9 mouse cellular contexts compared by ENCODE assay signal in the genomic region with DNA sequence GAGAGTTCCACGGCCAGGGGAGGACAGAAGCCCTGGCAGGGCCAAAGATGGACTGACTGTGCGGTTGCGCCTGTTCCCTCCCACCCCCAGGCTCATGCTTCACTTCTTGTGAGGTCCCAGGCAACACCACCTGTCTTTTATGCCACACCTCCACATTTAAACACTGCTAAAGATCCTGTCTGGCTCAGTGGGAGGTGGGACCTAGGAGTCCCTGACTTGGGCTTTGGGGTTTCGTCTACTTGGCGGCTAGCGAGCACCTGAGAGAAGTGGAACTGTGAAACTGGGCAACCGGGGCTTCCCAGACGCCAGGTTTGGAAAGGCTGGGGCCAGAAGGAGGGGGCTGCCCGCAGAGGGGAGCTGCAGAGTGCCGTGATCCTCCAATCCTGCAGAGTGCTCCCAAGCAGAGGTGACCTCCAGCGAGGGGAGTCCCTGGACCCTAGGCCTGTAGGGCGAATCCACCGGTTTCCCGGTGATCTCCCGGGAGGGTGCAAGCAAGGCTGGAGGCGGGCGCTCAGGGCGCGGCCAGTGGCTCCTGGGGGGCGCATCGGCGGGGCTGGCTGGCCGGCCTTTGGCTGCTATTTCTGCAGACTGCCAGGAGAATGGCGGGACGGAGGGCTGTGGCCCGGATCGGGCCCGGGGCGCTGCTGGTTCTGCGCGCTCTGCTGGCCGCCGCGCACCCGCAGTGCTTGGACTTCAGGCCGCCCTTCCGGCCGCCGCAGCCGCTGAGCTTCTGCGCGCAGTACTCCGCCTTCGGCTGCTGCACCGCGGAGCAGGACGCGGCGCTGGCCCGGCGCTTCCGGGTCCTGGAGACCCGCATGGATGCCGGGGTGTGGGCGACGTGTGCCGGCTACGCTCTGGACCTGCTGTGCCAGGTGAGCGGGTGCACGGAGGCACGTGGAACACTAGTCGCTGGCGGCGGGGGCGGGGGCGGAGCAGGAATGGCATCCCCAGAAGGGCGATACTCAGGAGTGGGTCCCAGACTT. TPM values are rescaled to one million over a fixed set of nuclear protein-coding genes. Genes with fewer than 3 reads are reported as not detected.
DNase-seq lines count a peak whose midpoint lies in the region; ATAC-seq and TF ChIP-seq lines count a peak whose summit lies in the region.
"Had no signal": no experiment of that assay in that cellular context is flagged by ENCODE, and none has a peak within 500 bp of the region (broad histone marks: within the 10 kb centered on the region; RNA-seq: fewer than 3 reads in every experiment).

A gene (plus strand): TSS at position 459 of the 983 bp plus-strand sequence.

- H3K9me3 ChIP-seq in G1E (replicated peaks), result peaks cover 88% of the 10 kb centered on the region
- no peaks in the 10 kb centered on the region for H3K9me3 ChIP-seq in forebrain, embryonic 12.5 days
- H3K9me3 ChIP-seq in hindbrain, embryonic 15.5 days, result no peaks in the 10 kb centered on the region
- no peaks in the 10 kb centered on the region for H3K9me3 ChIP-seq in liver, embryonic 14.5 days (ENCODE audit: control insufficient read depth, low read length)

- H3K4me1 ChIP-seq in G1E (ENCODE audit: insufficient read depth, low read depth, low read length), result no peaks in the 10 kb centered on the region
- peaks cover 34% of the 10 kb centered on the region for H3K4me1 ChIP-seq in forebrain, embryonic 12.5 days
- H3K4me1 ChIP-seq in hindbrain, embryonic 15.5 days (replicated peaks), result peaks cover 18% of the 10 kb centered on the region
- H3K4me1 ChIP-seq in liver, embryonic 14.5 days (replicated peaks; ENCODE audit: control insufficient read depth in 2 of 2, insufficient read depth in 2 of 2, low read length in 1 of 2), result no peaks in the 10 kb centered on the region

- no peak for ATAC-seq in G1E (ENCODE audit: extremely low read depth, insufficient number of reproducible peaks, low FRiP score, poor library complexity, severe bottlenecking)
- ATAC-seq in forebrain, embryonic 12.5 days (ENCODE audit: low FRiP score), result peak; percentile 66
- peak; percentile 49; the same call in 1 of the 2 replicates for ATAC-seq in hindbrain, embryonic 15.5 days (ENCODE audit: low FRiP score, low read depth)
- ATAC-seq in liver, embryonic 14.5 days (ENCODE audit: insufficient read depth), result peak; percentile 24; the same call in 1 of the 2 replicates

- 4% methylated on average over 66 of the region's 67 CpGs for WGBS in forebrain, embryonic 12.5 days
- WGBS in hindbrain, embryonic 15.5 days, result 6% methylated on average over 62 of the region's 67 CpGs
- WGBS in liver, embryonic 14.5 days (ENCODE audit: insufficient replicate concordance), result 5% methylated on average over 61 of the region's 67 CpGs

- peak within 1 kb of the TSS; percentile 11; the same call in 1 of the 2 replicates for H3K4me3 ChIP-seq in G1E (ENCODE audit: low read depth, low read length)
- peak within 1 kb of the TSS; percentile 57 for H3K4me3 ChIP-seq in forebrain, embryonic 12.5 days (replicated peaks)
- peak within 1 kb of the TSS; percentile 58 for H3K4me3 ChIP-seq in hindbrain, embryonic 15.5 days
- peak within 1 kb of the TSS; percentile 25 to 40 for H3K4me3 ChIP-seq in liver, embryonic 14.5 days (ENCODE audit: insufficient read depth in 1 of 2, low read depth in 2 of 2, low read length in 2 of 2)

- no peak for DNase-seq in frontal cortex, adult 2 months (ENCODE audit: extremely low spot score in 1 of 2, low spot score in 1 of 2)
- no peak for DNase-seq in frontal cortex, postnatal 36 days (ENCODE audit: low spot score in 2 of 2)
- no peak for DNase-seq in G1E (ENCODE audit: low spot score)
- DNase-seq in liver, embryonic 14.5 days (ENCODE audit: low read depth in 3 of 3, low spot score in 3 of 3), result no peak
- peak; percentile 35 for DNase-seq in retina, postnatal 7 days (ENCODE audit: low read depth, low spot score)
- DNase-seq in thymus, postnatal 4 days, result no peak

- peak within 1 kb of the TSS; percentile 97 for H3K4me2 ChIP-seq in forebrain, embryonic 12.5 days
- peak within 1 kb of the TSS; percentile 98 for H3K4me2 ChIP-seq in hindbrain, embryonic 15.5 days
- peak within 1 kb of the TSS; percentile 30 for H3K4me2 ChIP-seq in liver, embryonic 14.5 days (ENCODE audit: low read depth)

- no peak for TF ChIP-seq CTCF in G1E (IDR thresholded peaks at IDR 0.05; ENCODE audit: low read depth, low read length)
- no peak for TF ChIP-seq CTCF in liver, embryonic 14.5 days (IDR thresholded peaks at IDR 0.05; ENCODE audit: low read depth)

- no peak for TF ChIP-seq EP300 in liver, embryonic 14.5 days (IDR thresholded peaks at IDR 0.05; ENCODE audit: low read depth)

- peak within 1 kb of the TSS; percentile 78 for H3K9ac ChIP-seq in forebrain, embryonic 12.5 days
- H3K9ac ChIP-seq in hindbrain, embryonic 15.5 days, result peak within 1 kb of the TSS; percentile 75
- H3K9ac ChIP-seq in liver, embryonic 14.5 days (replicated peaks), result no peak within 1 kb of the TSS

- no peaks in the 10 kb centered on the region; the same call in 1 of the 2 replicates for H3K27me3 ChIP-seq in G1E (ENCODE audit: insufficient read depth, low read length)
- peaks cover 26% of the 10 kb centered on the region for H3K27me3 ChIP-seq in forebrain, embryonic 12.5 days
- no peaks in the 10 kb centered on the region for H3K27me3 ChIP-seq in hindbrain, embryonic 15.5 days
- peaks cover 22% of the 10 kb centered on the region for H3K27me3 ChIP-seq in liver, embryonic 14.5 days (ENCODE audit: control insufficient read depth, insufficient read depth, low read length)

- H3K36me3 ChIP-seq in G1E (replicated peaks), result no peaks in the 10 kb centered on the region
- H3K36me3 ChIP-seq in forebrain, embryonic 12.5 days (replicated peaks), result no peaks in the 10 kb centered on the region
- H3K36me3 ChIP-seq in hindbrain, embryonic 15.5 days, result no peaks in the 10 kb centered on the region
- H3K36me3 ChIP-seq in liver, embryonic 14.5 days (replicated peaks; ENCODE audit: control insufficient read depth, insufficient read depth, low read depth), result no peaks in the 10 kb centered on the region

- no peak within 1 kb of the TSS for H3K27ac ChIP-seq in forebrain, embryonic 12.5 days
- H3K27ac ChIP-seq in hindbrain, embryonic 15.5 days (replicated peaks), result 0 out of 2 replicates have a peak within 1 kb of the TSS, but pooled peaks have one; percentile 39
- H3K27ac ChIP-seq in liver, embryonic 14.5 days, result no peak within 1 kb of the TSS

RNA-seq across cellular contexts. Expression of the gene that starts here (rescaled TPM):
- polyA plus RNA-seq in frontal cortex, adult 2 months (2012; rRNA removed), result 10.3 and 10.6 TPM in 2 replicates
- total RNA-seq in G1E (2014; fragmentation: Nextera tagmentation) (not detected in 2 replicates), G1E (2017) (0.05 and 0.06 TPM in 2 replicates)
- polyA plus RNA-seq in G1E (2012), result not detected in 2 replicates
- polyA plus RNA-seq in forebrain, embryonic 12.5 days (2016; fragmentation: Nextera tagmentation; extraction: Ambion mirVana), result 3.3 and 3.5 TPM in 2 replicates
- 2.7 and 2.9 TPM in 2 replicates for polyA plus RNA-seq in hindbrain, embryonic 15.5 days (2015; fragmentation: Nextera tagmentation; extraction: Ambion mirVana)
- polyA plus RNA-seq in liver, embryonic 14.5 days (2012; rRNA removed), result 0.02 and 0.03 TPM in 2 replicates
- polyA plus RNA-seq in liver, embryonic 14.5 days (2014; fragmentation: Nextera tagmentation; extraction: Ambion mirVana), result not detected in 2 replicates
- total RNA-seq: MEL had no signal

Comparison
In these comparisons a context has a peak if more than half of its experiments do, and no peak if none do; other contexts are left out.
1. Peak in ATAC-seq, H3K4me3 ChIP-seq and H3K4me2 ChIP-seq in liver, embryonic 14.5 days; RNA of the gene not detected or under 1 TPM.
2. H3K4me2 ChIP-seq: peak in every context shown above with its lines; median percentile 98 in hindbrain, embryonic 15.5 days; 97 in forebrain, embryonic 12.5 days; 30 in liver, embryonic 14.5 days.